Mouse (Mus musculus) embryonic facial prominence, embryonic 11.5 days (tissue): ENCODE data around the gene Cnnm1. TPM values are rescaled to one million over a fixed set of nuclear protein-coding genes. Genes with fewer than 3 reads are reported as not detected.

Experiments used
- ATAC-seq: fragments of 200-750 bp; cut with Nextera tagmentation; replicated peaks from 2 replicates; pipeline ENCODE4 v1.8.0; 2017; ENCODE audit warnings: low read depth; ENCODE audit not compliant: insufficient number of reproducible peaks, low FRiP score, low TSS enrichment
- DNase-seq: peaks from one replicate; pipeline ENCODE4 v3.0.0-alpha.2; 2015; ENCODE audit warnings: low spot score
- H3K27ac ChIP-seq: fragments of 300-500 bp; sonication (generic); replicated peaks from 2 replicates; pipeline ENCODE4 v1.5.1; 2014; ENCODE audit warnings: mild to moderate bottlenecking, low read depth, low read length, control low read depth
- H3K27me3 ChIP-seq: fragments of 300-500 bp; sonication (generic); 2 replicates; pipeline ENCODE4 v1.6.1; 2014; ENCODE audit warnings: mild to moderate bottlenecking, low read length, moderate library complexity, mixed read lengths; ENCODE audit not compliant: control insufficient read depth, insufficient read depth
- H3K36me3 ChIP-seq: fragments of 300-500 bp; sonication (generic); replicated peaks from 2 replicates; pipeline ENCODE4 v1.6.1; 2014; ENCODE audit warnings: low read depth, mild to moderate bottlenecking, low read length, moderate library complexity, mixed read lengths; ENCODE audit not compliant: control insufficient read depth, insufficient read depth
- H3K4me1 ChIP-seq: fragments of 300-500 bp; sonication (generic); 2 replicates; pipeline ENCODE4 v1.6.1; 2014; ENCODE audit warnings: low read length, mixed read lengths; ENCODE audit not compliant: control insufficient read depth, insufficient read depth
- H3K4me2 ChIP-seq: fragments of 300-500 bp; sonication (generic); 2 replicates; pipeline ENCODE4 v1.6.1; 2014; ENCODE audit warnings: low read depth, mild to moderate bottlenecking, control low read depth, low read length, moderate library complexity
- H3K4me3 ChIP-seq: fragments of 300-500 bp; sonication (generic); 2 replicates; pipeline ENCODE4 v1.5.1; 2014; ENCODE audit warnings: low read depth, low read length, control low read depth
- H3K9ac ChIP-seq: fragments of 300-500 bp; sonication (generic); replicated peaks from 2 replicates; pipeline ENCODE4 v1.6.1; 2014; ENCODE audit warnings: mild to moderate bottlenecking, control low read depth, low read length
- H3K9me3 ChIP-seq: fragments of 300-500 bp; sonication (generic); replicated peaks from 2 replicates; pipeline ENCODE4 v1.6.1; 2016; ENCODE audit warnings: mild to moderate bottlenecking, low read length, inconsistent platforms, mixed read lengths; ENCODE audit not compliant: control insufficient read depth
- WGBS: fragments of 180-500 bp; shearing (Covaris S2); extraction: QIAGEN DNeasy Blood & Tissue Kit; methylation state at CpG from one replicate; pipeline ENCODE4 v1.1.7; 2014; 5-methylcytosine and 5-hydroxymethylcytosine counted together
- polyA plus RNA-seq: library from polyadenylated mRNA; unstranded; fragments of >200 nt; fragmentation: Nextera tagmentation; extraction: Ambion mirVana; gene quantifications from 2 replicates; pipeline ENCODE4 v1.2.1, GENCODE M21; 2014

Cnnm1 gene
- polyA plus RNA-seq, 1 experiment from 2014 or later = 0.48 TPM

DNA sequence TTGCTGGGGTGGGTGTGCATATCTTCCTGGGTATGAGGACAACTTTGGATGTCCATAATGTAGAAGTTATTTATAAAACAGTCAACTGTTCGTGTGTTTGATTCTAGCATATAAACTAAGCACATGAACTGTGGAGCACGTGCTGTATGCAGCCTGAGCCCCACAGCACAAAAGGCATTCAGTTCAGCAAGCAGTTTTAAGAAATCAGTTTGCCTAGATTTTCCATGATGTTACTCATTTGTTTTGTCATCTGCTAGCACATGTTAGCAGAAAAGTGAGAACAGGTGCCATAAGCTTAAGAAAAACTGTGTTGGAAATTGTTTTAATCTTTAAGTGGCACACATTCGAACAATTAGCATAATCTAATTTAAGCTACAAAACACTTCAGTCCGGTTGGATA, 19.7 kb downstream of the Cnnm1 start:
- Histone ChIP-seq H3K27ac (no peak overlapping the region), H3K36me3 (no peaks in the 10 kb centered on the region)
- WGBS = 57% methylated on average over 4 of the region's 4 CpGs

DNA sequence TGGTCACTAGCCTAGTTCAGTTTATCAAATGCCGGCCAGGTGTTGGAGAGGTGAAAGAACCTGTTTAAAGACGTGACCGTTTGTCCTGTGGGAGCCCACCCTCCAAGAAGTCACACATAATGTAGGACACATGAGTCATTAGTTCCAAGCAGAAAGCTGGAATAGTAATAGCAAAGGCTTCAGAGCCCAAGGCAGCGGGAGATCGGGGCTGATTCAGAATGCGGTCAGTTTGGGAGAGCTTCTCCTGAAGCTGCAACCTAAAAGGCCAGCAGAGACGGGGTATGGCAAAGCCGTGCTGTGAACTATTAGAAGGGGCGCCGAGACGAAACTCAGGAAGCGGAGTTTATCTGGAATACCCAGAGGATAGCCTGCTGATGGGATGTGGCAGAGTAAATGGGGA, 20.2 kb downstream of the Cnnm1 start:
- no peaks in the 10 kb centered on the region for H3K4me1 ChIP-seq
- H3K4me3 ChIP-seq = no peak overlapping the region
- 83% methylated on average over 12 of the region's 12 CpGs for WGBS
- no peak for DNase-seq
- no peak for ATAC-seq
- no peaks in the 10 kb centered on the region for H3K36me3 ChIP-seq
- H3K27ac ChIP-seq = no peak overlapping the region
- no peaks in the 10 kb centered on the region for H3K9me3 ChIP-seq
- H3K4me2 ChIP-seq = no peak overlapping the region
- H3K9ac ChIP-seq = no peak overlapping the region
- no peaks in the 10 kb centered on the region for H3K27me3 ChIP-seq

More for the DNA sequence above, 19.7 kb downstream of the Cnnm1 start:
- Histone ChIP-seq H3K4me1 (no peaks in the 10 kb centered on the region), H3K27me3 (no peaks in the 10 kb centered on the region), H3K9ac (no peak overlapping the region), H3K4me2 (no peak overlapping the region), H3K9me3 (no peaks in the 10 kb centered on the region), H3K4me3 (no peak overlapping the region)
- ATAC-seq (no peak), DNase-seq (no peak)

DNA sequence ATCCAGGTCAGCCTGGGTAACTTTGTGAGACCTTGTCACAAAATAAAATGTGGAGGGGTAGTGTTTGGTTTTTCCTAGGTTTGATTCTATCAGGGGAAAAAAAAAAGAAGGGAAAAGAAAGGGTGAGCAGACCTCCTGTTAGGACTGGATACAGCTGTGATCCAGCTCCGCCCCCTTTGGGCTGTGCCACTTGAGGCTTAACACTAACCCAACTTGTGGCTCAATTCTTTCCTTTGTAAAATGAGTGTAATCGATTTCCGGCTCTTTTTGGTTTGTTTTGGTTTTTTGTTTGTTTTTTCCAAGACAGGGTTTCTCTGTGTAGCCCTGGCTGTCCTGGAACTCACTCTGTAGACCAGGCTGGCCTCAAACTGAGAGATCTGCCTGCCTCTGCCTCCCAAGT, 21.9 kb downstream of the Cnnm1 start:
- no peak overlapping the region for H3K27ac ChIP-seq
- 86% methylated on average over 3 of the region's 3 CpGs for WGBS
- H3K4me3 ChIP-seq = no peak overlapping the region
- H3K9me3 ChIP-seq = no peaks in the 10 kb centered on the region
- H3K36me3 ChIP-seq = no peaks in the 10 kb centered on the region
- no peak overlapping the region for H3K4me2 ChIP-seq
- H3K4me1 ChIP-seq = no peaks in the 10 kb centered on the region
- ATAC-seq = no peak
- H3K9ac ChIP-seq = no peak overlapping the region
- DNase-seq = no peak
- no peaks in the 10 kb centered on the region for H3K27me3 ChIP-seq

DNA sequence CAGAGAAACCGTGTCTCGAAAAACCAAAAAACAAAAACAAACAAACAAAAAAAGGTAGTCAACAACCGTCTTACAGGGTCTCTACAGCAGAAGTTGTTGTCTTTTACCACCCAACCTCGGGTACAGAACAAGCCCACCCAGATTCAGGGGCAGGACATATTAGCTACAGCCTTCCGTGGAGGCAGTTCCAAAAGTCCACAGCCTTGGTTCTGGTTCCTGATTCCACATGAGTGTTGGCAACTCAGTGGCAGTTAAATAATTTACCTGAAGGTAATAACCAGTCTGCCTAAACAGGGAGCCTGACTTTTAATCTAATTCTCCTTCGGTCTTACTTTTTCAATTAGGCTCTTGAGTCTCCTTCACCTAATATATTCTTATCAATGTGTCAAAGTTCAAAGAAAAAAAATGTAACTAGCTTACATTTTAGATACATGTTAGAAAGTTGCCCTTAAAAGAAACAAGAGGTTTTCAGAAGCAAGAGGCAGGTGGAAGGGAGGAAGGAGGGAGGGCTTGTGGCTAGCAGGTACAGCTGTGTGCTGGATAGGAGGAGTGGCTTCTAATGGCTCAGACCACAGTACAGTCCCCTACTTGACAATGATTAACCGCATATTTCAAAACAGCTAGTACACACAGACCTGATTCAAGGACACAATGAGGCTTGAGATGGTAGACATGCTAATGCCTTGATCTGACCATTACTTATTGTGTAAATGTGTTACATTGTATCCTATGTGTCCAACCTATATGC, 23.5 kb downstream of the Cnnm1 start:
- no peak for DNase-seq
- ATAC-seq = no peak
- WGBS = 85% methylated on average over 7 of the region's 7 CpGs

DNA sequence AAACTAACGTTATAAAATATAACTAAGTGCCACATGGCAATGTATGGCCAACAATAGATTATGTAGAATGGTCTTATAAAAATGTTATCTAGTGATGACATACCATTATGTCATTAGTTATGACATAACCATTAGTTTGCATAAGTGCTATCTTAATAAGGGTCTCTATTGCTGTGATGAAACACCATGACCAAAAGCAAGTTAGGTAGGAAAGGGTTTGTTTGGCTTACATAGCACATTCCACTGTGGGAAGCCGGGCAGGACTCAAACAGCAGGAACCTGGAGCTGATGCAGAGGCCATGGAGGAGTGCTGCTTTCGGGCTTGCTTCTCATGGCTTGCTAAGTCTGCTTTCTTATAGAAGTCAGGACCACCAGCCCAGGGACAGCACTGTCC, 24.1 kb downstream of the Cnnm1 start:
- ATAC-seq (no peak), DNase-seq (no peak)
- Histone ChIP-seq H3K9me3 (no peaks in the 10 kb centered on the region), H3K36me3 (no peaks in the 10 kb centered on the region), H3K4me3 (no peak overlapping the region), H3K27me3 (no peaks in the 10 kb centered on the region), H3K4me1 (no peaks in the 10 kb centered on the region), H3K4me2 (no peak overlapping the region), H3K9ac (no peak overlapping the region), H3K27ac (no peak overlapping the region)
- 80% methylated on average over 3 of the region's 3 CpGs for WGBS

More for the DNA sequence above, 23.5 kb downstream of the Cnnm1 start:
- no peaks in the 10 kb centered on the region for H3K36me3 ChIP-seq
- no peak overlapping the region for H3K4me2 ChIP-seq
- H3K4me3 ChIP-seq = no peak overlapping the region
- no peak overlapping the region for H3K9ac ChIP-seq
- no peaks in the 10 kb centered on the region for H3K9me3 ChIP-seq
- no peak overlapping the region for H3K27ac ChIP-seq
- no peaks in the 10 kb centered on the region for H3K4me1 ChIP-seq
- H3K27me3 ChIP-seq = no peaks in the 10 kb centered on the region

DNA sequence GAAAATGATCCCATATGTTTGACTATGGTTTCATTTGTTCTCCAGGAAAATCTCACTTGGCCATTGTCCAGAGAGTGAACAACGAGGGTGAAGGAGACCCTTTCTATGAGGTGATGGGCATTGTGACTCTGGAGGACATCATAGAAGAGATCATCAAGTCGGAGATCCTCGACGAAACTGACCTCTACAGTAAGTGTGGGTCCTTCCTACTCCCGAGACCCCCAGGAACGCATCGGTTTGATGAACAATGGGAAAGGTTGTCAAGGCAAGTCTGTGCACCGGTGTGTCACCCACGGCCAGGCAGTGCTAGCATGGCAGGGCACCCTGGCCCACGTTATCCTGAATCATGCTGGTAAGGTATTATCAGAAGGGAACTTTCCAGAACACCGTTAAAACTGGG, 24.8 kb downstream of the Cnnm1 start:
- Histone ChIP-seq H3K4me2 (no peak overlapping the region), H3K36me3 (no peaks in the 10 kb centered on the region), H3K4me3 (no peak overlapping the region), H3K4me1 (no peaks in the 10 kb centered on the region), H3K27ac (no peak overlapping the region), H3K27me3 (no peaks in the 10 kb centered on the region), H3K9ac (no peak overlapping the region), H3K9me3 (no peaks in the 10 kb centered on the region)
- no peak for ATAC-seq
- WGBS = 88% methylated on average over 11 of the region's 11 CpGs
- DNase-seq = no peak

DNA sequence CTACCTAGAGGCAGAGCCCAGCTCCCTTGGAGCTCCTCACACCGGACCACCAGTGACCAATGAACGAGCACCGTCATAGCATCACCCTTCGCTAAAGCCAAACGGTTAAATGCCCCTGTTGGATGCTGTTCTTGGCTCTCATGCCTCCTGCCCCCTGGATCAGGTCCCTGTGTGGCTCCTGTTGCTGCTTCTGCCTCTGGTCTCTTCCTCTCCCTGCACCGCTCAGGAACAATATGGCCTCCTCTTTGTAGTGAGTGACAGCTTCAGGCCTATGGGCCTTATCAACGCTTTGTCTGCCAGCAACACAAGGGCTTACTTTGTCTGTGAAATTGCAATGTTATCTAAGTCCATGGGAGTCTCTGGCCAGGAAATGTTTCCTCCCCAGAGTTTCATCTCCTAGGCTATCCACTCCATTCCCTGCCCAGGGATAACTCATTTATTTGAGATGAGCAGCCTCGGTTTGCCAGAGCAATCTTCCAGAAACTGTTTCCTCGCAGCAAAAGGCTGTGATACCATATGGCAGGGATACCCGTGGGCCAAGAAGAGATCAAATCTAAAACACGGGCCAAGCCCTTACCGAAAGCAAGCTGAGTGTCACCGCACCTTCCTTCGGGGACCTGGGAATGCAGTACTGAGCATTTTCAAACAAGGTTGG, 25.5 kb downstream of the Cnnm1 start:
- H3K4me1 ChIP-seq = no peaks in the 10 kb centered on the region
- no peak overlapping the region for H3K4me3 ChIP-seq
- WGBS = 94% methylated on average over 14 of the region's 14 CpGs
- no peak overlapping the region for H3K4me2 ChIP-seq
- H3K36me3 ChIP-seq = no peaks in the 10 kb centered on the region
- ATAC-seq = no peak
- H3K27me3 ChIP-seq = no peaks in the 10 kb centered on the region
- H3K9me3 ChIP-seq = no peaks in the 10 kb centered on the region
- DNase-seq = no peak
- H3K9ac ChIP-seq = no peak overlapping the region
- no peak overlapping the region for H3K27ac ChIP-seq

DNA sequence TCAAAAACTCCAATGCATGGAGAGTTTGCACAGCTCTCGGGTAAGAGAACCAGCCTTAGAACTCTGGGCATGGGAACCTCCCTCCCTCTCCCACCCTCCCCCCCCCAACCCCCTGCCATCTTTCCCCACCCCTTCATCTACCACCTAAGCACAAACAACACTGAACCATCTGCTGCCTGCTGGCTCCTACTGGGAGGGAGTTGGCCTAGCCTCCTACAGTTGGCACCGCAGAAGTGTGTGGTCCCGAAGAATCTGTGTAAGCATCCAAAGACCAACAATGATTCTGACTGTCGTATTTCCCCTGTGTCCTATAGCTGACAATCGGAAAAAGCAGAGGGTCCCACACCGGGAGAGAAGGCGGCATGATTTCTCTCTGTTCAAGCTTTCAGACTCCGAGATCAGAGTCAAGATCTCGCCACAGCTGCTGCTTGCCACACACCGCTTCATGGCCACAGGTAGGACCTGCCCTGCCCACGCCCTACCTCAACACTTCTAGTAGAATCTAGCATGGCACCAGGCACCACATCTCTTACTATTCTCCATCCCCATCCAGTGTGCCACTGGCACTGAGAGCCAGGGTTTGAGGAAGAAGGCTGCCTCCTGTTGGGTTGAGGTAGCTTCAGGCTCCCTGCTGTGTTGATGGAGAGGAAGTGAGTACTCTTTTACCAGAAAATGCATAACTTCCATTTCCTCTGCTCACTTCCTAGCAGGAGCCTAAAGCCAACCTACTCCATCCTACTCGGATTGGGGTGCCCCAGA, 27.9 kb downstream of the Cnnm1 start:
- no peaks in the 10 kb centered on the region for H3K9me3 ChIP-seq
- 84% methylated on average over 12 of the region's 12 CpGs for WGBS
- H3K9ac ChIP-seq = no peak overlapping the region
- ATAC-seq (no peak), DNase-seq (no peak)
- no peak overlapping the region for H3K27ac ChIP-seq
- no peak overlapping the region for H3K4me2 ChIP-seq
- H3K36me3 ChIP-seq = no peaks in the 10 kb centered on the region
- no peak overlapping the region for H3K4me3 ChIP-seq
- no peaks in the 10 kb centered on the region; the same call in 1 of the 2 replicates for H3K27me3 ChIP-seq
- H3K4me1 ChIP-seq = no peaks in the 10 kb centered on the region
